1 mouse cellular context compared by ENCODE assay signal in genomic region chr10:79669576-79670057, GRCm38 (mm10).
A peak's percentile ranks its signal among the peaks of the same experiment; 100 is the strongest.
TF ChIP-seq lines count a peak whose summit lies in the region.

No protein-coding gene starts in this region.

TF ChIP-seq in CH12.LX, 34 proteins besides CTCF, POLR2A, EP300 and RAD21:
- no peak for TF ChIP-seq JUN (IDR thresholded peaks at IDR 0.05; ENCODE audit: insufficient read depth, low read depth, low read length)
- TF ChIP-seq BHLHE40 (IDR thresholded peaks at IDR 0.05; ENCODE audit: low read depth, low read length): no peak
- TF ChIP-seq GABPA (IDR thresholded peaks at IDR 0.05; ENCODE audit: insufficient replicate concordance, low read depth, low read length): peak; percentile 18; the same call in 1 of the 2 replicates
- TF ChIP-seq ELF1 (IDR thresholded peaks at IDR 0.05; ENCODE audit: low read depth, low read length): peak; percentile 88
- peak; percentile 60 for TF ChIP-seq IRF4 (IDR thresholded peaks at IDR 0.05; ENCODE audit: low read depth, low read length)
- TF ChIP-seq ZKSCAN1 (IDR thresholded peaks at IDR 0.05; ENCODE audit: borderline replicate concordance, low read depth, low read length): no peak
- TF ChIP-seq UBTF (IDR thresholded peaks at IDR 0.05; ENCODE audit: low read depth, low read length): peak; percentile 26; the same call in 1 of the 2 replicates
- TF ChIP-seq SIN3A (IDR thresholded peaks at IDR 0.05; ENCODE audit: low read length): peak; percentile 81
- peak; percentile 82 for TF ChIP-seq HCFC1 (IDR thresholded peaks at IDR 0.05; ENCODE audit: low read depth, low read length)
- peak; percentile 25 for TF ChIP-seq TCF12 (IDR thresholded peaks at IDR 0.05; ENCODE audit: low read depth, low read length)
- no peak for TF ChIP-seq SMC3 (IDR thresholded peaks at IDR 0.05; ENCODE audit: low read depth, low read length)
- TF ChIP-seq USF1 (IDR thresholded peaks at IDR 0.05; ENCODE audit: low read depth, low read length): no peak
- no peak for TF ChIP-seq ETS1 (conservative IDR thresholded peaks at IDR 0.05; ENCODE audit: low read depth, low read length)
- TF ChIP-seq POLR2AphosphoS2 (IDR thresholded peaks at IDR 0.05; ENCODE audit: low read depth, low read length): no peak
- 0 out of 2 replicates have a peak, but pooled peaks have one; percentile 31 for TF ChIP-seq TBP (conservative IDR thresholded peaks at IDR 0.05; ENCODE audit: low read depth, low read length)
- peak; percentile 69 for TF ChIP-seq MXI1 (IDR thresholded peaks at IDR 0.05; ENCODE audit: low read depth, low read length)
- no peak for TF ChIP-seq JUND (conservative IDR thresholded peaks at IDR 0.05; ENCODE audit: low read depth, low read length)
- peak; percentile 58 for TF ChIP-seq MAX (IDR thresholded peaks at IDR 0.05; ENCODE audit: low read length)
- no peak for TF ChIP-seq RCOR1 (conservative IDR thresholded peaks at IDR 0.05; ENCODE audit: low read depth, low read length)
- TF ChIP-seq KAT2A (IDR thresholded peaks at IDR 0.05; ENCODE audit: insufficient replicate concordance, low read length): peak; percentile 85; the same call in 1 of the 2 replicates
- no peak for TF ChIP-seq MEF2A (IDR thresholded peaks at IDR 0.05; ENCODE audit: borderline replicate concordance, low read depth, low read length)
- 0 out of 2 replicates have a peak, but pooled peaks have one; percentile 34 for TF ChIP-seq E2F4 (IDR thresholded peaks at IDR 0.05; ENCODE audit: insufficient replicate concordance, low read depth, low read length)
- no peak; the same call in 1 of the 2 replicates for TF ChIP-seq ZMIZ1 (IDR thresholded peaks at IDR 0.05; ENCODE audit: low read depth, low read length)
- TF ChIP-seq MAZ (IDR thresholded peaks at IDR 0.05; ENCODE audit: low read depth, low read length): 0 out of 2 replicates have a peak, but pooled peaks have one; percentile 37
- TF ChIP-seq CHD2 (IDR thresholded peaks at IDR 0.05; ENCODE audit: low read length): no peak
- TF ChIP-seq NRF1 (IDR thresholded peaks at IDR 0.05; ENCODE audit: low read depth, low read length): no peak
- peak; percentile 56 for TF ChIP-seq NELFE (IDR thresholded peaks at IDR 0.05; ENCODE audit: low read depth, low read length)
- no peak for TF ChIP-seq PAX5 (IDR thresholded peaks at IDR 0.05; ENCODE audit: low read length)
- no peak for TF ChIP-seq MYC (IDR thresholded peaks at IDR 0.05; ENCODE audit: low read depth, low read length)
- no peak for TF ChIP-seq MAFK (IDR thresholded peaks at IDR 0.05; ENCODE audit: insufficient replicate concordance, low read length)
- TF ChIP-seq ZNF384 (IDR thresholded peaks at IDR 0.05; ENCODE audit: low read depth, low read length): no peak
- TF ChIP-seq CHD1 (IDR thresholded peaks at IDR 0.05; ENCODE audit: low read depth, low read length): no peak
- no peak for TF ChIP-seq ZC3H11A (IDR thresholded peaks at IDR 0.05; ENCODE audit: low read depth, low read length)
- no peak for TF ChIP-seq USF2 (conservative IDR thresholded peaks at IDR 0.05; ENCODE audit: low read depth, low read length)
